In genomic region chr7:45332685-45333425, GRCm38 (mm10) we compare ENCODE assay signal across 7 mouse cellular contexts. TPM values are rescaled to one million over a fixed set of nuclear protein-coding genes. Genes with fewer than 3 reads are reported as not detected.
A peak's percentile ranks its signal among the peaks of the same experiment; 100 is the strongest.
DNase-seq lines count a peak whose midpoint lies in the region; ATAC-seq and TF ChIP-seq lines count a peak whose summit lies in the region.

No protein-coding gene starts in this region.

- H3K9me3 ChIP-seq in embryonic facial prominence, embryonic 12.5 days = no peaks in the 10 kb centered on the region
- no peaks in the 10 kb centered on the region for H3K9me3 ChIP-seq in heart, embryonic 16.5 days (replicated peaks; ENCODE audit: control insufficient read depth, low read length)
- no peaks in the 10 kb centered on the region for H3K9me3 ChIP-seq in stomach, embryonic 15.5 days

- DNase-seq in Patski (ENCODE audit: low read depth, low spot score) = no peak
- DNase-seq in kidney, postnatal 14 days = peak; percentile 75

- CTCF ChIA-PET in Patski (lab: Charles Lee) = no interaction called here

- H3K4me3 ChIP-seq in embryonic facial prominence, embryonic 12.5 days = peak overlapping the region; percentile 51
- H3K4me3 ChIP-seq in heart, embryonic 16.5 days (ENCODE audit: low read length) = peak overlapping the region; percentile 86
- peak overlapping the region; percentile 49 for H3K4me3 ChIP-seq in macrophage (ENCODE audit: inconsistent target)
- peak overlapping the region; percentile 79 for H3K4me3 ChIP-seq in stomach, embryonic 15.5 days (replicated peaks)

- 4% methylated on average over 22 of the region's 22 CpGs for WGBS in embryonic facial prominence, embryonic 12.5 days
- WGBS in heart, embryonic 16.5 days = 4% methylated on average over 22 of the region's 22 CpGs
- 13% methylated on average over 22 of the region's 22 CpGs for WGBS in macrophage (ENCODE audit: missing documents)
- WGBS in stomach, embryonic 15.5 days = 2% methylated on average over 22 of the region's 22 CpGs

- no peaks in the 10 kb centered on the region for H3K36me3 ChIP-seq in embryonic facial prominence, embryonic 12.5 days
- H3K36me3 ChIP-seq in heart, embryonic 16.5 days (ENCODE audit: control insufficient read depth, insufficient read depth) = no peaks in the 10 kb centered on the region
- H3K36me3 ChIP-seq in macrophage (ENCODE audit: inconsistent target) = no peaks in the 10 kb centered on the region
- H3K36me3 ChIP-seq in stomach, embryonic 15.5 days = no peaks in the 10 kb centered on the region

- POLR2A ChIA-PET in Patski (lab: Charles Lee) = interaction anchor here (0.6 to 1.1 kb wide), 2 partner anchors 17 to 33 kb away, joined by 3 read pairs; no protein-coding TSS in a partner anchor

- H3K4me2 ChIP-seq in embryonic facial prominence, embryonic 12.5 days (replicated peaks) = peak overlapping the region; percentile 78
- peak overlapping the region; percentile 90 for H3K4me2 ChIP-seq in heart, embryonic 16.5 days (ENCODE audit: low read depth, low read length)
- peak overlapping the region; percentile 76 for H3K4me2 ChIP-seq in stomach, embryonic 15.5 days

- no peak for TF ChIP-seq CTCF in Patski (IDR thresholded peaks at IDR 0.05)

- peak overlapping the region; percentile 54 for H3K9ac ChIP-seq in embryonic facial prominence, embryonic 12.5 days
- H3K9ac ChIP-seq in heart, embryonic 16.5 days (ENCODE audit: low read length) = peak overlapping the region; percentile 91
- peak overlapping the region; percentile 78; the same call in 1 of the 2 replicates for H3K9ac ChIP-seq in stomach, embryonic 15.5 days

- peaks cover 23% of the 10 kb centered on the region for H3K4me1 ChIP-seq in embryonic facial prominence, embryonic 12.5 days
- peaks cover 37% of the 10 kb centered on the region for H3K4me1 ChIP-seq in heart, embryonic 16.5 days (ENCODE audit: control insufficient read depth, insufficient read depth, low read length)
- H3K4me1 ChIP-seq in stomach, embryonic 15.5 days = peaks cover 28% of the 10 kb centered on the region

- in situ Hi-C loops in Patski (cut with MboI; ENCODE audit: low pct_unique_long_range_greater_than_20kb) = no loop called here

- H3K27me3 ChIP-seq in Patski = no peaks in the 10 kb centered on the region
- no peaks in the 10 kb centered on the region for H3K27me3 ChIP-seq in embryonic facial prominence, embryonic 12.5 days
- no peaks in the 10 kb centered on the region for H3K27me3 ChIP-seq in heart, embryonic 16.5 days (ENCODE audit: control insufficient read depth, insufficient read depth, low read length)
- no peaks in the 10 kb centered on the region for H3K27me3 ChIP-seq in stomach, embryonic 15.5 days (replicated peaks)

- H3K27ac ChIP-seq in embryonic facial prominence, embryonic 12.5 days = peak overlapping the region; percentile 81
- peak overlapping the region; percentile 93 for H3K27ac ChIP-seq in heart, embryonic 16.5 days (ENCODE audit: low read length)
- no peak overlapping the region for H3K27ac ChIP-seq in macrophage
- peak overlapping the region; percentile 97 for H3K27ac ChIP-seq in stomach, embryonic 15.5 days

- peak; percentile 35 for ATAC-seq in CD4-positive, CD25-positive, alpha-beta regulatory T cell, adult 4 months
- peak; percentile 59 for ATAC-seq in Patski
- peak; percentile 36 for ATAC-seq in embryonic facial prominence, embryonic 12.5 days (ENCODE audit: insufficient number of reproducible peaks, insufficient read depth, low FRiP score, low TSS enrichment)
- peak; percentile 45 for ATAC-seq in heart, embryonic 16.5 days (replicated peaks; ENCODE audit: extremely low read depth, insufficient read depth, low FRiP score)
- peak; percentile 52 for ATAC-seq in stomach, embryonic 15.5 days (ENCODE audit: insufficient read depth, low FRiP score, low read depth)

- H3K79me2 ChIP-seq in macrophage (ENCODE audit: inconsistent target) = no peaks in the 10 kb centered on the region

RNA-seq across cellular contexts. Expression of gene Trpm4, which starts 0.7 kb away (rescaled TPM):
- 10 to 100 TPM; 11.7 to 15.9 TPM for polyA plus RNA-seq in CD4-positive, CD25-positive, alpha-beta regulatory T cell, adult 4 months (2017; shearing (Covaris generic))
- 15.0 TPM for polyA plus RNA-seq in Patski (2021)
- polyA plus RNA-seq in embryonic facial prominence, embryonic 12.5 days (2016; fragmentation: Nextera tagmentation; extraction: Ambion mirVana) = 16.1 and 18.5 TPM in 2 replicates
- polyA plus RNA-seq in heart, embryonic 16.5 days (2015; fragmentation: Nextera tagmentation; extraction: Ambion mirVana) = 12.4 and 18.0 TPM in 2 replicates
- total RNA-seq in macrophage (2018; cell fraction: chromatin; rRNA removed) = 100 to 1,000 TPM in 7 of 26 experiments, 10 to 100 TPM in 19; 28.3 to 512 (median 67.8) TPM
- 10 to 100 TPM in 2 of 26 experiments, 1 to 10 TPM in 24; 3.7 to 17.2 (median 6.1) TPM for total RNA-seq in macrophage (2018; cell fraction: cytosol; rRNA removed)
- 100 to 1,000 TPM in 3 of 26 experiments, 10 to 100 TPM in 22, 1 to 10 TPM in 1; 9.4 to 172 (median 35.4) TPM for total RNA-seq in macrophage (2018; cell fraction: nucleus; rRNA removed)
- 4.2 to 6.1 TPM (median 4.7 TPM) in 3 replicates for polyA plus RNA-seq in macrophage (2018)
- 23.9 and 26.9 TPM in 2 replicates for polyA plus RNA-seq in stomach, embryonic 15.5 days (2015; fragmentation: Nextera tagmentation; extraction: Ambion mirVana)

RNA-seq across cellular contexts. Expression of gene Hrc, which starts 2.2 kb away (rescaled TPM):
- not detected for polyA plus RNA-seq in CD4-positive, CD25-positive, alpha-beta regulatory T cell, adult 4 months (2017; shearing (Covaris generic))
- 0.06 TPM for polyA plus RNA-seq in Patski (2021)
- 0.81 and 1.5 TPM in 2 replicates for polyA plus RNA-seq in embryonic facial prominence, embryonic 12.5 days (2016; fragmentation: Nextera tagmentation; extraction: Ambion mirVana)
- 26.6 and 28.7 TPM in 2 replicates for polyA plus RNA-seq in heart, embryonic 16.5 days (2015; fragmentation: Nextera tagmentation; extraction: Ambion mirVana)
- total RNA-seq in macrophage (2018; cell fraction: chromatin; rRNA removed) = 1 to 10 TPM in 1 of 26 experiments, under 1 TPM in 5, not detected in 20; 0.34 to 1.5 (median 0.61) TPM
- under 1 TPM in 7 of 26 experiments, not detected in 19; 0.05 to 0.09 (median 0.07) TPM for total RNA-seq in macrophage (2018; cell fraction: cytosol; rRNA removed)
- total RNA-seq in macrophage (2018; cell fraction: nucleus; rRNA removed) = 1 to 10 TPM in 2 of 26 experiments, under 1 TPM in 4, not detected in 20; 0.17 to 2.2 (median 0.68) TPM
- polyA plus RNA-seq in macrophage (2018) = not detected in 3 replicates
- polyA plus RNA-seq in stomach, embryonic 15.5 days (2015; fragmentation: Nextera tagmentation; extraction: Ambion mirVana) = 1.4 and 1.5 TPM in 2 replicates

RNA-seq across cellular contexts. Expression of gene Ppfia3, which starts 34.0 kb away (rescaled TPM):
- polyA plus RNA-seq in CD4-positive, CD25-positive, alpha-beta regulatory T cell, adult 4 months (2017; shearing (Covaris generic)) = not detected
- polyA plus RNA-seq in Patski (2021) = 4.1 TPM
- polyA plus RNA-seq in embryonic facial prominence, embryonic 12.5 days (2016; fragmentation: Nextera tagmentation; extraction: Ambion mirVana) = 8.8 and 9.2 TPM in 2 replicates
- 1.5 TPM in 2 replicates for polyA plus RNA-seq in heart, embryonic 16.5 days (2015; fragmentation: Nextera tagmentation; extraction: Ambion mirVana)
- total RNA-seq in macrophage (2018; cell fraction: chromatin; rRNA removed) = 10 to 100 TPM in 4 of 26 experiments, 1 to 10 TPM in 16, under 1 TPM in 6; 0.47 to 22.4 (median 2.3) TPM
- total RNA-seq in macrophage (2018; cell fraction: cytosol; rRNA removed) = 10 to 100 TPM in 1 of 26 experiments, 1 to 10 TPM in 16, under 1 TPM in 9; 0.18 to 14.4 (median 3.6) TPM
- total RNA-seq in macrophage (2018; cell fraction: nucleus; rRNA removed) = 10 to 100 TPM in 6 of 26 experiments, 1 to 10 TPM in 14, under 1 TPM in 5, not detected in 1; 0.36 to 25.4 (median 4.3) TPM
- polyA plus RNA-seq in macrophage (2018) = 0.27 to 0.75 TPM in 2 of 3 replicates, not detected in the other
- 4.8 and 5.6 TPM in 2 replicates for polyA plus RNA-seq in stomach, embryonic 15.5 days (2015; fragmentation: Nextera tagmentation; extraction: Ambion mirVana)

RNA-seq across cellular contexts. Expression of gene Lin7b, which starts 37.5 kb away (rescaled TPM):
- not detected for polyA plus RNA-seq in CD4-positive, CD25-positive, alpha-beta regulatory T cell, adult 4 months (2017; shearing (Covaris generic))
- polyA plus RNA-seq in Patski (2021) = 4.7 TPM
- 1.2 and 1.9 TPM in 2 replicates for polyA plus RNA-seq in embryonic facial prominence, embryonic 12.5 days (2016; fragmentation: Nextera tagmentation; extraction: Ambion mirVana)
- 0.81 and 0.91 TPM in 2 replicates for polyA plus RNA-seq in heart, embryonic 16.5 days (2015; fragmentation: Nextera tagmentation; extraction: Ambion mirVana)
- 1 to 10 TPM in 4 of 26 experiments, not detected in 22; 1.6 to 3.6 (median 2.6) TPM for total RNA-seq in macrophage (2018; cell fraction: chromatin; rRNA removed)
- total RNA-seq in macrophage (2018; cell fraction: cytosol; rRNA removed) = under 1 TPM in 9 of 26 experiments, not detected in 17; 0.14 to 0.52 (median 0.29) TPM
- 1 to 10 TPM in 5 of 26 experiments, not detected in 21; 2.0 to 5.2 (median 3.5) TPM for total RNA-seq in macrophage (2018; cell fraction: nucleus; rRNA removed)
- 0.50 TPM in 1 of 3 replicates, not detected in the others for polyA plus RNA-seq in macrophage (2018)
- 3.5 and 4.0 TPM in 2 replicates for polyA plus RNA-seq in stomach, embryonic 15.5 days (2015; fragmentation: Nextera tagmentation; extraction: Ambion mirVana)

RNA-seq across cellular contexts. Expression of gene Slc6a21, which starts 55.5 kb away (rescaled TPM):
- polyA plus RNA-seq in CD4-positive, CD25-positive, alpha-beta regulatory T cell, adult 4 months (2017; shearing (Covaris generic)) = not detected
- polyA plus RNA-seq in Patski (2021) = not detected
- polyA plus RNA-seq in embryonic facial prominence, embryonic 12.5 days (2016; fragmentation: Nextera tagmentation; extraction: Ambion mirVana) = not detected in 2 replicates
- polyA plus RNA-seq in heart, embryonic 16.5 days (2015; fragmentation: Nextera tagmentation; extraction: Ambion mirVana) = not detected in 2 replicates
- not detected for total RNA-seq in macrophage (2018; cell fraction: chromatin; rRNA removed)
- total RNA-seq in macrophage (2018; cell fraction: cytosol; rRNA removed) = not detected
- total RNA-seq in macrophage (2018; cell fraction: nucleus; rRNA removed) = not detected
- not detected in 3 replicates for polyA plus RNA-seq in macrophage (2018)
- polyA plus RNA-seq in stomach, embryonic 15.5 days (2015; fragmentation: Nextera tagmentation; extraction: Ambion mirVana) = not detected in 2 replicates

Comparison
In these comparisons a context has a peak if more than half of its experiments do, and no peak if none do; other contexts are left out.
1. RNA of gene Hrc, which starts 2.2 kb away (polyA plus RNA-seq): 26.6 to 28.7 TPM in heart, embryonic 16.5 days; 0.81 to 1.5 TPM in embryonic facial prominence, embryonic 12.5 days, 1.4 to 1.5 TPM in stomach, embryonic 15.5 days, 0.06 TPM in Patski (single experiment), not detected in CD4-positive, CD25-positive, alpha-beta regulatory T cell, adult 4 months and not detected in macrophage; every median in the first group is over 10 times any median in the second.
2. Peak in every context shown above with its lines, with median percentiles within 50 percentile points of each other: ATAC-seq, H3K4me2 ChIP-seq, H3K4me3 ChIP-seq and H3K9ac ChIP-seq.